Comparison of ENCODE assay signal across 9 mouse cellular contexts in genomic region chr17:56989467-56990114, GRCm38 (mm10). TPM values are rescaled to one million over a fixed set of nuclear protein-coding genes. Genes with fewer than 3 reads are reported as not detected.
DNase-seq lines count a peak whose midpoint lies in the region; ATAC-seq and TF ChIP-seq lines count a peak whose summit lies in the region.
"Had no signal": no experiment of that assay in that cellular context is flagged by ENCODE, and none has a peak within 500 bp of the region (broad histone marks: within the 10 kb centered on the region; RNA-seq: fewer than 3 reads in every experiment).

No protein-coding gene starts in this region.

- H3K4me1 ChIP-seq in megakaryocyte, embryonic 14.5 days: peaks cover 42% of the 10 kb centered on the region
- H3K4me1 ChIP-seq in small intestine, adult 2 months (ENCODE audit: control insufficient read depth, insufficient read depth, insufficient read length, low read length): peaks cover 10% of the 10 kb centered on the region; the same call in 1 of the 2 replicates

- no peak for TF ChIP-seq CTCF in small intestine, adult 2 months (IDR thresholded peaks at IDR 0.05; ENCODE audit: extremely low read depth, insufficient read length, insufficient replicate concordance, low read depth, low read length)

- peak overlapping the region; percentile 100 for H3K4me3 ChIP-seq in megakaryocyte, embryonic 14.5 days (replicated peaks)
- H3K4me3 ChIP-seq in small intestine, adult 2 months (ENCODE audit: low read depth, low read length): peak overlapping the region; percentile 91

- no peak for TF ChIP-seq POLR2A in small intestine, adult 2 months (IDR thresholded peaks at IDR 0.05; ENCODE audit: low read depth, low read length)

- no peaks in the 10 kb centered on the region for H3K9me3 ChIP-seq in megakaryocyte, embryonic 14.5 days

- intact Hi-C loops in left cerebral cortex, postnatal 14 days (cut with DNase I): loop anchor here (5.0 kb wide), 1 partner anchor 182 kb away; no protein-coding TSS in a partner anchor

- peaks cover 5% of the 10 kb centered on the region for H3K27me3 ChIP-seq in megakaryocyte, embryonic 14.5 days (replicated peaks)
- H3K27me3 ChIP-seq in small intestine, adult 2 months (ENCODE audit: control insufficient read depth, insufficient read depth, low read length): no peaks in the 10 kb centered on the region

- no peak for DNase-seq in cerebellum, adult 11 months
- DNase-seq in ES-CJ7 (ENCODE audit: low read depth, low spot score): peak; percentile 92
- peak; percentile 91 for DNase-seq in embryo, embryonic 11 days
- peak; percentile 74 for DNase-seq in heart, postnatal 4 days
- peak; percentile 80 to 88 for DNase-seq in left cerebral cortex, postnatal 14 days (ENCODE audit: low spot score in 2 of 2)

- peak; percentile 83 for ATAC-seq in cerebellum, adult (ENCODE audit: insufficient number of reproducible peaks, low FRiP score, low TSS enrichment)

- peaks cover 32% of the 10 kb centered on the region for H3K36me3 ChIP-seq in megakaryocyte, embryonic 14.5 days (replicated peaks; ENCODE audit: low read length)
- peaks cover 13% of the 10 kb centered on the region for H3K36me3 ChIP-seq in small intestine, adult 2 months (ENCODE audit: control insufficient read depth, insufficient read depth, low read length)

- WGBS in small intestine, adult 2 months: 2% methylated on average over 25 of the region's 25 CpGs

- peak overlapping the region; percentile 60 for H3K27ac ChIP-seq in small intestine, adult 2 months (ENCODE audit: insufficient read depth, low read depth, low read length)

RNA-seq across cellular contexts. Expression of gene Clpp, which starts 0.5 kb away (rescaled TPM):
- total RNA-seq in heart, postnatal 4 days (2021): 10 to 100 TPM; 55.1 to 60.7 TPM
- total RNA-seq in left cerebral cortex, postnatal 14 days (2021): 10 to 100 TPM; 49.6 to 58.2 TPM
- 177 and 234 TPM in 2 replicates for polyA plus RNA-seq in megakaryocyte, embryonic 14.5 days (2012; ENCODE audit: insufficient read depth, low replicate concordance)
- polyA plus RNA-seq in small intestine, adult 2 months (2012; rRNA removed): 86.2 and 132 TPM in 2 replicates

RNA-seq across cellular contexts. Expression of gene Alkbh7, which starts 7.5 kb away (rescaled TPM):
- total RNA-seq in heart, postnatal 4 days (2021): 10 to 100 TPM; 42.3 to 49.3 TPM
- total RNA-seq in left cerebral cortex, postnatal 14 days (2021): 10 to 100 TPM; 19.9 to 26.0 TPM
- 20.4 and 32.6 TPM in 2 replicates for polyA plus RNA-seq in megakaryocyte, embryonic 14.5 days (2012; ENCODE audit: insufficient read depth, low replicate concordance)
- 40.8 and 63.7 TPM in 2 replicates for polyA plus RNA-seq in small intestine, adult 2 months (2012; rRNA removed)

RNA-seq across cellular contexts. Expression of gene Acer1, which starts 7.7 kb away (rescaled TPM):
- total RNA-seq in heart, postnatal 4 days (2021): not detected
- not detected for total RNA-seq in left cerebral cortex, postnatal 14 days (2021)
- polyA plus RNA-seq in megakaryocyte, embryonic 14.5 days (2012; ENCODE audit: insufficient read depth, low replicate concordance): not detected in 2 replicates
- polyA plus RNA-seq in small intestine, adult 2 months (2012; rRNA removed): 9.0 and 28.9 TPM in 2 replicates
- total RNA-seq: layer of hippocampus, postnatal 25 days had no signal

RNA-seq across cellular contexts. Expression of gene Pspn, which starts 10.2 kb away (rescaled TPM):
- not detected for total RNA-seq in heart, postnatal 4 days (2021)
- not detected for total RNA-seq in left cerebral cortex, postnatal 14 days (2021)
- polyA plus RNA-seq in megakaryocyte, embryonic 14.5 days (2012; ENCODE audit: insufficient read depth, low replicate concordance): 0.63 TPM in 1 of 2 replicates, not detected in the other
- polyA plus RNA-seq in small intestine, adult 2 months (2012; rRNA removed): not detected in 2 replicates
- total RNA-seq: layer of hippocampus, postnatal 25 days had no signal

RNA-seq across cellular contexts. Expression of gene Gtf2f1, which starts 21.5 kb away (rescaled TPM):
- total RNA-seq in heart, postnatal 4 days (2021): 10 to 100 TPM; 36.0 to 36.9 TPM
- 10 to 100 TPM; 54.9 to 58.4 TPM for total RNA-seq in left cerebral cortex, postnatal 14 days (2021)
- polyA plus RNA-seq in megakaryocyte, embryonic 14.5 days (2012; ENCODE audit: insufficient read depth, low replicate concordance): 61.0 and 154 TPM in 2 replicates
- polyA plus RNA-seq in small intestine, adult 2 months (2012; rRNA removed): 17.1 and 43.5 TPM in 2 replicates
